Mouse (Mus musculus) G1E-ER4 (cell line): Measurements from ENCODE around the gene Srgap3. TPM values are rescaled to one million over a fixed set of nuclear protein-coding genes. Genes with fewer than 3 reads are reported as not detected.

Experiments used
- GATA1 ChIP-seq: IDR thresholded peaks from one replicate; pipeline ENCODE4 v1.8.0; 2012; ENCODE audit warnings: low read length, inconsistent platforms
- polyA plus RNA-seq: library from polyadenylated mRNA; stranded (reverse); fragments of >175 nt; gene quantifications from 2 replicates; pipeline ENCODE4 v1.2.3, GENCODE M21; 2012

Srgap3 gene
- polyA plus RNA-seq, 1 experiment, result not detected

DNA sequence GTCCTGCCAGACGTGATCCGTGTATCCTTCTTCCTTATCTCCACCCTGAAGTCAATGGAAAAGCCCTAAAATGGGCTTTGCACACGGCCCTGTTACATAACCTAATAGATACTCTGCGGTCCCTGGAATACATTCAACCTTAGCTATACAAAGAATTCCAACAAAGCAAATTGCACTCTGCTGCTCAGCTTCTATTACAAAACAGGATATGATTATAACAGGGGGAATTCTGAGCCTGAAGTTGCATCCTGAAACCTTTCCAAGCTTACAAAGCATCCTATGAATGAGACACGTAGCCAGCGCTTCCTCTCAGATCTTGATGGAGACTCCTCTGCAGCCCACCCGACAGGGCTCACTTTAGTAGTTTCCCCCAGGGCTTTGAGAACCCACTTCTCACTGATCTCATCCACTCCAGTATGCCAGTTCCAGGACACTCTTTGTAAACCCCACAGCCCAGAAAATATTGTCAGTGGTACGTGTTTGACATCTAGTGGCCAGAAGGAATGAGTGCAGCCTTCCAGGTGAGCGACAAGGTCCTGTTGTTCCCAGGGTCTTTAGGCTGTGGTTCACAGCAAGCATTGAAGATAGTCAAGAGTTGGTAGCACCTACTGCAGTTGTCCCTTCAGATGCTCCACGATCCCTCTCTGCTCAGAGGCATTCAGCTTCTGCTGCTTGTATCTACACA is 165.5 kb downstream of the Srgap3 start:
- TF ChIP-seq GATA1, result no peak

DNA sequence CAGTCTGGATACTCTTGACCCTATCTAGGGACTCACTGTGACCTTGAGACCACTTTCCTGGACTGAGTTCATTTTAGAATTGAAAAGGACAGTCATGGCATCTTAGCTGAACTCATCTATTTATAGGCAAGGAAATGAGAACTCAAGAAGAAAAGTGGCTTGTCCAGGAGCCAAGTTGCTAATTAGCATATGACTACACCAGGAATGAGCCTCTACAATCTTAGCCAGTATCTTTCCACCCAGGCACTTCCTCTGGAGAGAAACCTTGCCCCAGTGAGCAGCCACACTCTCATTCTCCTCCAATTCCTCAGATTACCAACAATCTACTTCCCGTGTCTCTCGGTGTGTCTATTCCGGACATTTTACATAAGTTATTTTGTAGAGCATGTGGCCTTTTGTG is 168.9 kb downstream of the Srgap3 start:
- TF ChIP-seq GATA1, result no peak

DNA sequence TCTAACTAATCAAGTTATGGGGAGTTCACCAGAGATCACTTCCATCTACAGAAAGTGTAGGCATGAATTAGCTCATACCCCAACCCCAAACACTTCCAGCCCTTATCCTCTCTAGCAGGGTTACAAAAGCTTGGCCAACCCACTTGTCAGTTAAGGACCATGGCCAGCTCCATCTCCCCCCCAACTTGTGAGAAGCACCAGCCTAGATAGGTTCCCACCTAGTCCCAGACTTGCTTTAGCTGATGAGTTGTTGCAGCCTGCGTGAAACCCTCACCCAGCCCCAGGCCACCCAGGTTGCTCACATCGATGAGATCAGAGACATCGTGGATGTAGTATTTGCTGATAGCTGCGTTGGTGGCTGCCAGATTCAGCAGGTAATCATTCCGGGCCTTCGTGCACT is 170.3 kb downstream of the Srgap3 start:
- no peak for TF ChIP-seq GATA1

DNA sequence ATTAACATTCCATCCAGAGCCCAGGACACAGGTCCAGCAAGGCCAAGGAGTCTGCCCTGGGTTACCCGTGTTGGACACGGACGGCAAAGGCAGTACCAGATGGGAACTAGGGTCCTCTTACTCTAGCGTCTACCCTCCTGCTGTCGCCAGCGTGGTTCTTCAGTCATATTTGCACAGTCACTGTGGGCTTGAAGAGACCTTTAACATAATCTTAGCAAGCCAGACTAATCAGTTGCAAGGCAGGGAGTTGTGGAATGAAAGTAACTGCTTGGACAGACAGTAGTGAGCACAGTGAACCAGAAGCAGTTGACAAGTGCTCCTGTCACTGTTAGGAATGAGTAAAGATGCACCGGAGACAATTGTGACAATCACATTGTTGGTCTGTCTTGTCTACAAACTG is 173.3 kb downstream of the Srgap3 start:
- no peak for TF ChIP-seq GATA1

DNA sequence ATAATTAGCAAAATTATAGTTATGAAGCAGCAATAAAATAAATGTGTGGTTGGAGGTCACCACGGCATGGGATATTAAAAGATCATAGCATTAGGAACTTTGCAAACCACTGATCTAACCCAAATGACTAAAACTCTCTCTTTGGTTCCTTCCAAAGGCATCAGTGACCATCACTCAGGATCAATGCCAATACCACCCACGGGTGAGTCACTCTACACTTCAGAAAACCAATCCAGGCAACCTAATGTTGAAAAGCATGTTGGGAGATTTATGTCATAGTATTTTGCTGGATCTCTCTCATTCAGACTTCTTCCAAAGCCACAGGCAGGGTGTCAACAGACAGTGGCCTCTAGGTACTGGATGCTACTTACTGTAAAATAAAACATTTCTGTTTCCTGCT is 176.1 kb downstream of the Srgap3 start:
- no peak for TF ChIP-seq GATA1

DNA sequence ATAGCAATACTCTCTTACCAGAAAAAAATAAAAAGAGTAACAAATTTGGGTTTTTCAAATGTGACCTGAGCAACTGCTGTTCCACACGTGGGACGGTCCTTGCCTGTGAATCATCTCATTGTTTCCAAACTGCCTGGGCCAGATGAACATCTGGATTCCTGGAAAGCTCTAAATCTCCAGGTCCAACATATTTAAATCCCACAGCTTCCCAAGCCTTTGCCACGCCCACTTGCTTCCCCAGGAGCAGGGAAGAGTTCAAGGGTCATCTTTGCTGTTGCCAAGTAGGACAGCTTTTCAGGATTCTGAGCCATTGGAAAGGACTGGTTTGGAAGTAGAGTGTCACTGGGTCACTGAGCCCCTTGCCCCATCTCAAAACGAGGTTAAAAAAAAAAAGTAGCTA is 188.5 kb downstream of the Srgap3 start:
- TF ChIP-seq GATA1, result no peak

DNA sequence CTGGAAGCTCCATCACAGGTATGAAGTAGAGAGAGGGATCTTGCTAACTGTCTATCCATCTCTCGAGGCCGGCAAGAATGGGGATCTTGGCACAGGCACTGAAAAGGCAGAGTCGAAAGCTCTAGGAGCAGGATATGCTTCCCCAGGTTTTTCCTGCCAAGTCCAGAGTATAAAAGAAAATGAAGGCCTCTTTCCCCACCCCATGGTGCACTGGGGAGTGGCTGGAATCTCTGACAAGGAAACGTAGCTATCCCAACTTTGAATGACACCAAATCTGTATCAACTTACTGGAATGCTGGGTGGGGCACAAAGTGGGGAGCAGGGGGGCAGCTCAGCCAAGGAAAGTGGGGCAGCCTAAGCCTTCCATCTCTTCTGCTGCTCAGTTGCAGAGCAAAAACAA is 190.2 kb downstream of the Srgap3 start:
- no peak for TF ChIP-seq GATA1

DNA sequence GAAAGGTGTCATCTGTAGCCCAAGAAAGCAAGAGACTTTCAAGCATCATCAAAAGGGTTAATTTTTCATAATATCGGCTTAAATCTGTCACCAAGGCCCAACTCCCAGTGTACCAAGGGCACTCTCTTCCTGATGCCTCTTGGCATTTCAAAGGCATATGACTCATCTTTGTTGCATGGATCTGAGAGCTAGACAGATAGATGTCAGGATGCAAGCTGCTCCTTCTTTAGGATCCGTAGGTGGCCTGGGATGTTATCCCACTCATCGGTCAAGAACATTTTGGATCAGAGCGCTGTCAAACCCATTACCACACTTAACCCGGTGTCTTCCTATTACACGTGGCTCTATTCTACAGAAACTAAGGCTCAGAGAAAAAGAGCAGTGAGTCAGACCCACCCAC is 192.1 kb downstream of the Srgap3 start:
- TF ChIP-seq GATA1, result no peak

DNA sequence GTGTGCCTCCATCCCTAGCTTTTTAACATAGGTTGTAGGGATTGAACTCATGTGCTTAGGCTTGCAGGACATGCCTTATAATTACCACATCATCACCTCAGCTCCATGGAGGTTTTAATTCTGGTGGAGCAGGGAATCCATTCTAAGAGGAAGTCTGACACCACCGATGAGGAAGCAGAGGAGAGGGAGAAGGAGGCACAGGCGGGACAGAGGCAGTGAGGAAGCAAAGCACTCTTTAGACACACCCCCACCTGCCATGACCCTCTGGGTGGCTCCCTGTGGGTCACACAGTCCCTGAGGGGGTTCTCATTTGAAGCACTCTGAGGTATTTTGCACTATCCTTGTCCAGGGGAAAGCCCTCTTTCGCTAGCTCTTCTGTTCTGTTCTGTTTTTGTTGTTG is 194.5 kb downstream of the Srgap3 start:
- TF ChIP-seq GATA1, result no peak

DNA sequence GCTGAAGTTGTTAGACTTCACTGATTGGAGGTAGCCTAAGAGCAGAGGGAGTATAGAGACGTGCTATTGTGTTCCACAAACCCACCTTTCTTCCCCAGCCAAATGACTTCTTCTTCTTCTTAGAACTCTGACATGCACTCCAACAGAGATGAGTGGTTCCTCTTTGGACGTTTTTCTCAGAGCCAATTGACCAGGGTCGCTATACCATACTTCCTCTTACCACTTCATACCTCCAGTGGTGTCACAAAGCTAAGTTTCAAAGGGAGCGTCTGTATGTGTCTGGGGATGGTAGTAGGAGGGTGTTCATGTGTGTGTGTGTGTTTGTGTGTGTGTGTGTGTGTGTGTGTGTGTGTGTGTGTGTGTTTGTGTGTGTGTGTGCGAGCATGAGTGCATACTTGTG is 195.1 kb downstream of the Srgap3 start:
- no peak for TF ChIP-seq GATA1

DNA sequence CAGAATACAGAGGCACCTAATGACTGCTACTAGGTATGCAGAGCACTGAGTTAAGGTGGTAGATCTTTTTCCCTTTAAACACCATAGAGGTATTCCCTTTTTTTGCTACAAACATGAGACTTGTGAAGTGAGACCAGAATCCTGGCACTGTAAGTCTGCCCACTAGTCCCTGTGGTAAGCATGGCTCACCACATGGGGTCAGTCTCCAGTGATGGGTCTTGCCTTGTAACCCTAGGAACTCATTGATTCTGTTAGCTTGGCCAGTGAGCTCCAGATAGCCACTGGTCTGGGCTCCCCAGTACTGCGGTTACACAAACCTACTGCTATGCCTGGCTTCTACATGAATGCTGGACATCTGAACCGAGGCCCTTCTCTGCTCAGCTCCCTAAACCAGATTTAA is 204.8 kb downstream of the Srgap3 start:
- TF ChIP-seq GATA1, result no peak

DNA sequence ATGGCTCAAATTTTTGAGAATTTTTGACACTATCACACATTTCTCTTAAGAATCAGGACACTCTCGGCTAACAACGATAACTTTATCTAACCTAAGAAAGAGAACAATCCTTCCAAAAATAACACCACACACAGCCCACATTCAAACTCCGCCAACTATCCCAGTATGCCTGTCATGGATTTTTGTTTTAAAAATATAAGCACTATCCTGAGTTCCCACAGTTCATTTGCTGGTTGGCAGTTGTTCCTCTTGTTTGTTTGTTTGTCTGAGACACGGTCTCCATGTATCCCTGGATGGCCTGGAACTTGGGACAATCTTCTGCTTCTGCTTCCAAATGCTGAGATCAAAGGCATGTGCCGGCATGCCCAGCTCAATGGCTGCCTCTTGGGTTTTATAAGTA is 205.3 kb downstream of the Srgap3 start:
- TF ChIP-seq GATA1, result no peak

DNA sequence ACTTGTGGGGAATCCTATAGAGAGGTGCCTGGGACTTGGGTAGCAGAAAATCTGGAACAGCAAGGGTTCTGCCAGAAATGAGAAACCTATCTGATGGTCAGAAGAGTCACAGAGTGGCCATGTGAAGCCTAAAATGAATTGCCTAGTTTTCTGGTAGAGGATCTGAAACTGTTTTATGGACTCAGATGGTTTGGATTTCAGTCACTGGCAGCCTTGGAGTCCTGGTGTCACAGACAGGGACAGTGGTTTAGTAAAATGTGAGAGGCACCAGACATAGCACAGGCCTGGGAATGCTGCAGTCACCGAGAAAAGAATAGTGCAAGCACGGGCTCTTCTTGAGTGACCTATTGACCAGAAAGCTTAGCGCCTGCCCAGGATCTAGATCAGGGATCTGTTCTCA is 207.4 kb downstream of the Srgap3 start:
- no peak for TF ChIP-seq GATA1

DNA sequence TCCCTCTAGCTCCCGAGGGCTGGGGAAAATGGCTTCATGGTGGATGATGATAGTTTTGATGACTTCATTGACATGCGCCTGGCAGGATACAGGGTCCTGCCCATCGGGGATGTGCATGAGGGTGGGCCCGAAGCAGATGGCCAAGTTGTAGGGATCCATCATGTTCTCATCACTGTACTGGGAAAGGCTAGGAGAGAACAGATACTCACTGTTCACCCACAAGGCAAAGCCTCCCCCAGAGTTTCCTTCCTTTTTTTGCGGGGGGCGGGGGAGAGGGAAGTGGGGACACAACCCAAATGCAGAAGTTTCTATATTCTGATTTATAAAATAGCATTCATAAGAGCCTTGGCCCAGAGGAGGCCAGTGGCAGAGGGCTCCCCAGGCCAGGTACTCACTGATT is 208.1 kb downstream of the Srgap3 start:
- TF ChIP-seq GATA1, result no peak

DNA sequence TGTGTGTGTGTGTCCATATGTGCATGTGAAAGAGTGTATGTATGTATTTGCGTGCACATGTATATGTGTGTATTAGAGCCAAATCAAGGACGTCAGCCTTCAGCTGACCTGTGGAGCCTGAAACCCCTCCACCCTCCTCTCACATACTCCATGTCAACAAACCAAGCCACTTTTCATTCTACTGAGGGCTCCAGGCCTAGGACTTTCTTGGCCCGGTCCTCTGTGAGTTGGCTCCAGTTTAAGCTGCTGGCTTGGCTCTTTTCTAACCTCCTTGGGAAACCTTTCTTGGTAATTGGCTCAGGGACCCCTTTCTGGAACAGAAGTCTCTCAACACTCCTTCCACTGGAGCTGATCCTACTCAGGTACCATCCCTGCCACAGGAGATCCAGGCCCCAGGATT is 210.6 kb downstream of the Srgap3 start:
- no peak for TF ChIP-seq GATA1

DNA sequence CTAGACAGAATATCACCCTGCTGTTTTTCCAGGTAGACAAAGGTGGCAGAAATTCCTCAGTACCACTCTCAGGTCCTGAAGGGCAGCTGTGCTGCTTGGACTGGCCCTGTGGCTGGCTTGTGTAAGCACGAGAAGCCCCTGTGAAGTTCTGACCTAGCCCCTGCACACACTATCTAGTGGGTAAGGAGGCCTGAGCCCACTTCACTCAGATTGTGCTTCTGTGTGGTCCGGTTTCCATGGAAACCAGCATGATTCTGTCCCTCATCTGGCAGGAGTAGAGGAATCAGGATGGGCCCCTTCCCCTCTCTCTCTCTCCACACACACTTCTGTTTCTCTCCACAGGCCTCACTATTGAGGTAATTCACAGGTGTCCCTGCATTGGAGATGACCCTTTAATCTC is 212.0 kb downstream of the Srgap3 start:
- no peak for TF ChIP-seq GATA1

DNA sequence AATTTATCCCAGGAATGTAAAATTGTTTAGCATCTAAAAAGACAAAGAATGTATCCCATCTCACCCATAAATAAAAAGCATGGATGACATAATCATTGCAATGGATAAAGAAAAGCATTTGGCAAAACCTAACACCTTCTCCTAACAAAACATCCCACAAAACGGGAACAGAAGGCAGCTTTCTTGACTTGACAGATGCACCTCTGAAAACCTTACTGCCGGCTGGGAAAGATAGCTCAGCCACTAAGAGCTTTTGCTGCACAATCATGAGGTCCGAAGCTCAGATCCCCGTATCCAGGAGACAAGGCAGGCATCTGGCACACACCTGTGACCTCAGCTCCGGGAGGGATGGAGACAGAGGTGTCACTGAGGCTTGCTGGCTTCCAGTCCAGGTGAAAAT is 213.1 kb downstream of the Srgap3 start:
- TF ChIP-seq GATA1, result no peak

DNA sequence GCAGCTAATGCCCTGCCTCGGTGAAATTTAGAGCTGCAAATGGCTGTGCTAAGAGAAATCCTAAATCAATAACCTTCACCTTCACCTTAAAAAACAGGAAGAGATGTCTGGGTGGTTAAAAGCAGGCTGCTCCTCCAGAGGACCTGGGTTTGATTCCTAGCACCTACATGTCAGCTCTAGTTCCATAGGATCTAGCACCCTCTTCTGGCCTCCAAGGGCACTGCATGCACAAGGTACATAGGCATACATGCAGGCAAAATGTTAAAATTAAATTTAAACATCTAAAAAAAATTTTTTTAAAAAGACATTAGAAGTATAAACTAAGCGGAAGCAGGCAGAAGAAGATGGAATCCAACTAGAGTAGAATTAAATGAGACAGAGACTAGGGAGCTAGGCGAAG is 214.6 kb downstream of the Srgap3 start:
- no peak for TF ChIP-seq GATA1
